Comparison of ENCODE assay signal across 7 mouse cellular contexts in genomic region chr11:49203771-49204497, GRCm38 (mm10). TPM values are rescaled to one million over a fixed set of nuclear protein-coding genes. Genes with fewer than 3 reads are reported as not detected.
A peak's percentile ranks its signal among the peaks of the same experiment; 100 is the strongest.
DNase-seq lines count a peak whose midpoint lies in the region; ATAC-seq and TF ChIP-seq lines count a peak whose summit lies in the region.

No protein-coding gene starts in this region.

- ATAC-seq in midbrain, embryonic 11.5 days (ENCODE audit: low FRiP score) = peak; percentile 75

- H3K9ac ChIP-seq in midbrain, embryonic 11.5 days (ENCODE audit: low read length) = peak overlapping the region; percentile 99

- peak in 1 of 2 experiments; percentile 56 for DNase-seq in spleen, adult 2 months (ENCODE audit: low read depth in 1 of 2, low spot score in 2 of 2)
- no peak for DNase-seq in spleen, adult 18-20 months
- peak; percentile 72 for DNase-seq in forebrain, embryonic 10.5 days (ENCODE audit: extremely low spot score, low spot score)
- DNase-seq in kidney, postnatal 25 days = peak; percentile 50 to 65
- peak; percentile 97 for DNase-seq in midbrain, embryonic 11.5 days (ENCODE audit: low spot score, missing footprints)
- peak; percentile 60 for DNase-seq in thymus, postnatal 14 days

- H3K9me3 ChIP-seq in forebrain, embryonic 10.5 days = no peaks in the 10 kb centered on the region
- no peaks in the 10 kb centered on the region for H3K9me3 ChIP-seq in midbrain, embryonic 11.5 days (ENCODE audit: control insufficient read depth, low read length)

- TF ChIP-seq POLR2A in spleen, adult 2 months (IDR thresholded peaks at IDR 0.05; ENCODE audit: low read depth, low read length) = no peak
- TF ChIP-seq POLR2A in bone marrow, adult 2 months (IDR thresholded peaks at IDR 0.05; ENCODE audit: borderline replicate concordance, control insufficient read depth, low read depth, low read length) = no peak

- H3K27ac ChIP-seq in spleen, adult 2 months (ENCODE audit: insufficient read depth, low read length) = peak overlapping the region; percentile 98
- H3K27ac ChIP-seq in bone marrow, adult 2 months (ENCODE audit: control insufficient read depth, insufficient read depth, low read depth, low read length, poor library complexity) = peak overlapping the region; percentile 99
- peak overlapping the region; percentile 100 for H3K27ac ChIP-seq in forebrain, embryonic 10.5 days
- peak overlapping the region; percentile 99 for H3K27ac ChIP-seq in midbrain, embryonic 11.5 days (ENCODE audit: low read depth, low read length)

- no peak for TF ChIP-seq CTCF in spleen, adult 2 months (IDR thresholded peaks at IDR 0.05; ENCODE audit: extremely low read depth, insufficient read depth, insufficient read length, insufficient replicate concordance)
- TF ChIP-seq CTCF in bone marrow, adult 2 months (IDR thresholded peaks at IDR 0.05; ENCODE audit: control insufficient read depth, insufficient read depth, low read length) = no peak

- peak overlapping the region; percentile 84 for H3K4me2 ChIP-seq in midbrain, embryonic 11.5 days

- H3K36me3 ChIP-seq in spleen, adult 2 months (ENCODE audit: control insufficient read depth, insufficient read depth, low read length) = peaks cover 6% of the 10 kb centered on the region; the same call in 1 of the 2 replicates
- H3K36me3 ChIP-seq in forebrain, embryonic 10.5 days (replicated peaks) = peaks cover 26% of the 10 kb centered on the region
- H3K36me3 ChIP-seq in midbrain, embryonic 11.5 days (ENCODE audit: control insufficient read depth, insufficient read depth, low read length) = peaks cover 3% of the 10 kb centered on the region; the same call in 1 of the 2 replicates

- peaks cover 7% of the 10 kb centered on the region for H3K4me1 ChIP-seq in spleen, adult 2 months (ENCODE audit: control insufficient read depth, insufficient read depth, insufficient read length)
- H3K4me1 ChIP-seq in bone marrow, adult 2 months (ENCODE audit: control insufficient read depth, insufficient read depth, low read length) = peaks cover 1% of the 10 kb centered on the region; the same call in 1 of the 2 replicates
- H3K4me1 ChIP-seq in forebrain, embryonic 10.5 days = peaks cover 20% of the 10 kb centered on the region
- peaks cover 7% of the 10 kb centered on the region; the same call in 1 of the 2 replicates for H3K4me1 ChIP-seq in midbrain, embryonic 11.5 days (ENCODE audit: control insufficient read depth, insufficient read depth, low read length)

- peak overlapping the region; percentile 89 for H3K4me3 ChIP-seq in spleen, adult 2 months (ENCODE audit: extremely low read depth, insufficient read depth, insufficient read length)
- peak overlapping the region; percentile 98 for H3K4me3 ChIP-seq in bone marrow, adult 2 months (replicated peaks; ENCODE audit: control insufficient read depth, low read depth, low read length)
- H3K4me3 ChIP-seq in forebrain, embryonic 10.5 days = peak overlapping the region; percentile 91
- peak overlapping the region; percentile 84 for H3K4me3 ChIP-seq in midbrain, embryonic 11.5 days (ENCODE audit: low read depth, low read length)

- H3K27me3 ChIP-seq in spleen, adult 2 months (ENCODE audit: control insufficient read depth, insufficient read depth, low read length) = no peaks in the 10 kb centered on the region
- H3K27me3 ChIP-seq in forebrain, embryonic 10.5 days (ENCODE audit: poor library complexity, severe bottlenecking) = no peaks in the 10 kb centered on the region
- H3K27me3 ChIP-seq in midbrain, embryonic 11.5 days (ENCODE audit: control insufficient read depth, insufficient read depth, low read length) = no peaks in the 10 kb centered on the region

- 0% methylated on average over 24 of the region's 24 CpGs for WGBS in spleen, adult 2 months
- under 1% methylated on average over 24 of the region's 24 CpGs for WGBS in bone marrow, adult 2 months
- WGBS in forebrain, embryonic 10.5 days = 2% methylated on average over 24 of the region's 24 CpGs
- WGBS in midbrain, embryonic 11.5 days = under 1% methylated on average over 24 of the region's 24 CpGs

RNA-seq across cellular contexts. Expression of gene Zfp62, which starts 0.8 kb away (rescaled TPM):
- polyA plus RNA-seq in spleen, adult 2 months (2012; rRNA removed) = 1.4 and 2.4 TPM in 2 replicates
- polyA plus RNA-seq in bone marrow, adult 2 months (2011; ENCODE audit: insufficient read depth, insufficient read length, low replicate concordance, missing spikeins) = 10.4 and 12.0 TPM in 2 replicates
- 42.3 and 49.2 TPM in 2 replicates for polyA plus RNA-seq in forebrain, embryonic 10.5 days (2016; fragmentation: Nextera tagmentation; extraction: Ambion mirVana)
- 65.4 and 70.2 TPM in 2 replicates for polyA plus RNA-seq in midbrain, embryonic 11.5 days (2014; fragmentation: Nextera tagmentation; extraction: Ambion mirVana)

RNA-seq across cellular contexts. Expression of gene Btnl9, which starts 17.0 kb away (rescaled TPM):
- polyA plus RNA-seq in spleen, adult 2 months (2012; rRNA removed) = 3.9 and 6.9 TPM in 2 replicates
- 2.1 and 4.9 TPM in 2 replicates for polyA plus RNA-seq in bone marrow, adult 2 months (2011; ENCODE audit: insufficient read depth, insufficient read length, low replicate concordance, missing spikeins)
- polyA plus RNA-seq in forebrain, embryonic 10.5 days (2016; fragmentation: Nextera tagmentation; extraction: Ambion mirVana) = 0.07 and 0.14 TPM in 2 replicates
- polyA plus RNA-seq in midbrain, embryonic 11.5 days (2014; fragmentation: Nextera tagmentation; extraction: Ambion mirVana) = 0.43 TPM in 1 of 2 replicates, not detected in the other

RNA-seq across cellular contexts. Expression of gene Mgat1, which starts 40.1 kb away (rescaled TPM):
- polyA plus RNA-seq in spleen, adult 2 months (2012; rRNA removed) = 222 and 255 TPM in 2 replicates
- 37.4 and 63.1 TPM in 2 replicates for polyA plus RNA-seq in bone marrow, adult 2 months (2011; ENCODE audit: insufficient read depth, insufficient read length, low replicate concordance, missing spikeins)
- 39.6 and 44.9 TPM in 2 replicates for polyA plus RNA-seq in forebrain, embryonic 10.5 days (2016; fragmentation: Nextera tagmentation; extraction: Ambion mirVana)
- polyA plus RNA-seq in midbrain, embryonic 11.5 days (2014; fragmentation: Nextera tagmentation; extraction: Ambion mirVana) = 30.1 and 30.5 TPM in 2 replicates

RNA-seq across cellular contexts. Expression of gene Olfr1394, which starts 49.8 kb away (rescaled TPM):
- polyA plus RNA-seq in spleen, adult 2 months (2012; rRNA removed) = not detected in 2 replicates
- not detected in 2 replicates for polyA plus RNA-seq in bone marrow, adult 2 months (2011; ENCODE audit: insufficient read depth, insufficient read length, low replicate concordance, missing spikeins)
- not detected in 2 replicates for polyA plus RNA-seq in forebrain, embryonic 10.5 days (2016; fragmentation: Nextera tagmentation; extraction: Ambion mirVana)
- not detected in 2 replicates for polyA plus RNA-seq in midbrain, embryonic 11.5 days (2014; fragmentation: Nextera tagmentation; extraction: Ambion mirVana)

Comparison
In these comparisons a context has a peak if more than half of its experiments do, and no peak if none do; other contexts are left out.
1. DNase-seq: peak in forebrain, embryonic 10.5 days (single experiment), kidney, postnatal 25 days (2 of 2), midbrain, embryonic 11.5 days (single experiment) and thymus, postnatal 14 days (single experiment); none in spleen, adult 18-20 months (0 of 2).
2. Peak in every context shown above with its lines, with median percentiles within 50 percentile points of each other: H3K27ac ChIP-seq and H3K4me3 ChIP-seq.